Mouse (Mus musculus): Measurements from ENCODE around the gene Slx1b.

Gene Slx1b

DNA sequence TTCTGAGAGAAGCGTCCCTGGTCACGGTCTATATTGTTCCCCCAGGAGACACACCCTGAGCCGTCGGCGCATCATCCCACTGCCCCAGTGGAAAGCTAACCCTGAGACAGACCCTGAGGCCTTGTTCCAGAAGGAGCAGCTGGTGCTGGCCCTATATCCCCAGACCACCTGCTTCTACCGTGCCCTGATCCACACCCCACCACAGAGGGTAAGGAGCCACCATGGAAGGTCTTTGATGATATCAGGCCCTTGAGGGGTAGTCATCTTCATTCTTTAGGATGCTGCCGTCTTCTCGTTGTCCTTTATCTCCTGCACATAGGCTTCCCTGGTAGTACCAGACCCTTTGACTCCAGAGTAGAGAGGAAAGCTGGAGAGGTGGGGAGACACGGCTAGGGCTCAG lies 23.5 kb downstream of the Slx1b start:
- DNase-seq = no peak

DNA sequence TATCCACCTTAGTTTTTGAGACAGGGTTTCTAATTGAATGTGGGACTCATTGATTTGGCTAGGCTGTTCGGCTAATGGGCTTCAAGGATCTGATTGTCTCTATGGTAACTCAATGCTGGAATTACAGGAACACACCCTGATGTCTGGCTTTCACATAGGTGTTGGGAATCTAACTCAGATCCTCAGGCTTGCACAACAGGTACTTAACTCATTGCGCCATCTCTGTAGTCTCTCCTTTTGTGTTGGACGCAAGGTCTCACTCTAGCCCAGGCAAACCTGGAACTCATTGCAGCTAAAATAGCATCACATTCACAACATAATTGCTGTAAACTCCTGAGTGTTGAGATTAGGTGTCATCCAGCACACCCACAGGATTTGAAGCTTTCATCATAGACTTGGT lies 25.4 kb downstream of the Slx1b start:
- no peak for DNase-seq

DNA sequence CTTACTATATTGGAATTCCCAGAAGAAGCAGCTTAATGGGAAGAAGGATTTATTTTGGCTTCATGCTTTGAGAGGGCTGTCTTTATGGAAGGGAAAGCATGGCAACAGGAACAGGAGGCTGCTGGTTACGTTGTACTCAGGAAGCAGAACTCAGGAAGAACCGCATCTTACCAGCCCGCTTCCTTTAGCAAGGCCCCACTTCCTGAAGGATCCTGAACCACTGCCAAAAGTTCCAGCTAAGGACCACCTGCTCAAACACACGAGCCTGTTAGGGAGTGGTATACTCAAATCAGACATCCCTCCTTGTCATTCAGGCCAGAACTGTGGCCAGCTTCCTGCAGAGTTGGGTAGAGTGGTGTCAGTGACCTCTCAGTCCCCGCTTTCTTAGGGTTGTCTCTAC lies 27.1 kb downstream of the Slx1b start:
- DNase-seq = no peak

DNA sequence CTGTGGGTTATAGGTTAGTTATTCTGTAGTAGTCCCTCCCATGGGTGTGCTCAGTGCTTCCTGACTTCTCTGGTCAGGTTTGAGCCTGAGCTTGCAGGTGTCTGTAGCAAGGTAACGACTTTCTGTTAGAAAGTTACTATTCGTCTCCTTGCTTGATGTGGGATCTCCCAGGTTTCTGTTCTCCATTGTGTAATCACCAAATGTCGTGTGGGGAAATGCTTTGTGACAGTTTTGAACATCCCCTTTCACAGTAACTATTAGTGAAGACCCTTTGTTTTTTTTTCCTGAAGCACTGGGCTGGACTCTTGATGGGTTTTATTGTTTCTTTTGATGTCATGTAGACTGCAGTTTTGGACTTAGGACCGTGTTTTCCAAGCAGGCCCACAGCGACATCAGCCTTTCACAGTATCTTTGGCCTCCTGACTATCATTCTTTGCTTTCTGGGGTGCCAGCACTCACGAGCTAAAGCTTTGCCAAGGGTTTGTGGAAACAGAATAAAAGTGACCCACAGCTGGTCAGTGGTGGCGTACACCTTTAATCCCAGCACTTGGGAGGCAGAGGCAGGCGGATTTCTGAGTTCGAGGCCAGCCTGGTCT lies 28.0 kb downstream of the Slx1b start:
- no peak for DNase-seq

DNA sequence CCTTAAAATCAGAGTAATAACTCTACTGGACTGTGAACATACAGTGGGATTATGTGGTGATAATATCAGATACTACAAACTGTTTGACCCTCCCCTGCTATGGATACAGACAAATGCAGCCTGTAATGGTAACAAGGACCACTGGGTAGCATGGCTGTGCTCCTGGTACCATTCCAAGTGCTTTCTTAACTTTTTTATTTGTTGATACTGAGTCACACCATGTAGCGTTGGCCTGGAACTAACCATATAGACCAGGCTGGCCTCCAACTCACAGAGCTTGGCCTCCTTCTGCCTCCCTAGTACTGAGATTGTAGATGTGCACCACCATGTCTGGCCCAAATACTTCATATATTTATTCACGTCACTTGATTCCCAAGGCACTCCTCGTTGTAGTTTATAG lies 30.3 kb downstream of the Slx1b start:
- DNase-seq = no peak

DNA sequence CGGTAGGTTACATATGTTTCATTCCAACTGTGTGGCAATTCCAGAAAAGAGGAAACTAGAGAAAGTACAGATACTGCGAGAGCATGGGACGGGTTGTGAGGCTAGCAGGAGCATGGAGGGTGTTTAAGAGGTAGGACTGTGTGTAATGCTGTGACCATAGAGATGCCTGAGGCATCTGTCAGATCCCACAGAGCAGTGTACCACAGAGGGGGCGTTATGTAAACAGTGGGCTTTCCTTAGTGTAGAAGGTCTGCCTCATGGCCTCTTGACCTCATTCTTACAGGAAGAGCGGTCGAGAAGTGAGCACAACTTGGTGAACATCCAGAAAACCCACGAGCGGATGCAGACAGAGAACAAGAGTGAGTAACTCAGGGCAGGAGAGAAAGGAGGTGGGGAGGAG lies 31.9 kb downstream of the Slx1b start:
- no peak for DNase-seq

DNA sequence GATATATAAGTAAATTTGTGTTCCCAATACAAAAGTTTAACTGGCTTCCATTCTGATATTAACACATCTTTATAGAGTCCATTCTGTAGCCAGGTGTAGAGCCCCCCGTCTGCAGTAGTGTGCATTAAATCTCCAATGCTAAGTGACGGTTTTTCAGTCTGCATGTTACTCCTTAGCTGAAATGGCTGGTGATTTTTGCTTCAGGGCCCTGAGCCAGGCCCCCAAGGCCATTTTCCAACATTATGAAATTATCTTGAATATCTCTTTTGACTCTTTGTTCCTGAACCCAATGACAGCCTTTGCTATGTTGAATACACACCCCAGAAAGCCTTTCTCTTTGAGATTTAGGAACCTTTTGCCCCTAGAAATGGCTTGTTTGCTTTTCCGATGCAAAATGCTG lies 35.8 kb downstream of the Slx1b start:
- DNase-seq = no peak

DNA sequence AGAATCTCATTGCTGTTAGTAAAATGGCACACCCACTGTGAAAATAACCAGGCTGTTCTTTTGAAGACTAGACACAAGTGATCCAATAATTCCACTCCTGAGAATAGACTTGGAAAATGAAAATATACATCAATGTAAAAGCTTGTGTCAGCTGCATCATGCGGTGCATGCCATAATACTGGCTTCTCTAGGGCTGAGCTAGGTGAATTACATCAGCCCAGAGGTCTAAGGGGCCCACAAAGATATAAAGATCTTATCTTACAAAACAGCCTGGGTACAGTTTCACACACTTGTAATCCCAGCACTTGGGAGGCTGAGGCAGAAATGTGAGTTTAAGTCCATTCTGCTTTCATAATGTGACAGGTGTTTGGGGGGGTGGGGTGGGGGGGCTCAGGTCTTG lies 38.1 kb downstream of the Slx1b start:
- no peak for DNase-seq

DNA sequence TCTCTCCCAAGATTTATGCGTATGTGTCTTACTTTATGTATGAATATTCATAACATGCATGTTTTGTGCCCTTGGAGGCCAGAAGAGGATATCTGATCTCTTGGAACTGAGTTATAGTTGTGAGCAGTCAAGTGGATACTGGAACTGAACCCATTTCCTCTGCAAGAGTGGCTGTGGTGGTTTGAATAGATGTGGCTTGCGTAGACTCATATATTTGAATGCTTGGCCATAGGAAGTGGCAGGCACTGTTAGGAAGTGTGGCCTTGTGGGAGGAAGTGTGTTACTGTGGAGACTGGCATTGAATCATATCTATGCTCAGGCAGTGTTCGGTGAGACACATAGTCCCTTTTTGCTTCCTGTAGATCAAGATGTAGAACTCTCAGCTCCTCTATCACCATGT lies 39.9 kb downstream of the Slx1b start:
- DNase-seq = no peak

DNA sequence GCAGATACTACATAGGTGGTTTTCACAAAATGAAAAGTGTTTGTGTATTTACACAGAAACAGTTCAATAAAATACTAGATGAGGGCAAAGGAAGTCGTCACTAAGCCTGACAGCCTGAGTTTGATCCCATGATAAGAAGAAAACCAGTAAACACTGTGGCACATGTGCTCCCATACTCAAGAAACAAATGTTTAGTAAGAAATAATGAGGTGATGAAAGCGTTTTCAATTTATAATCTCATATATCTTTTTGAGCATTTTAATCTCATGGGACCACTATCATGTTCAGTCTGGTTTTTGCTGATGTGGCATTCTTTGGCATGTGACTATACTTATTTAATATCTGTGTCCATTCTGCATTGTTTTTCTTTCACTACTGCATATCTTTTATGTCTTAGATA lies 41.6 kb downstream of the Slx1b start:
- DNase-seq = no peak

DNA sequence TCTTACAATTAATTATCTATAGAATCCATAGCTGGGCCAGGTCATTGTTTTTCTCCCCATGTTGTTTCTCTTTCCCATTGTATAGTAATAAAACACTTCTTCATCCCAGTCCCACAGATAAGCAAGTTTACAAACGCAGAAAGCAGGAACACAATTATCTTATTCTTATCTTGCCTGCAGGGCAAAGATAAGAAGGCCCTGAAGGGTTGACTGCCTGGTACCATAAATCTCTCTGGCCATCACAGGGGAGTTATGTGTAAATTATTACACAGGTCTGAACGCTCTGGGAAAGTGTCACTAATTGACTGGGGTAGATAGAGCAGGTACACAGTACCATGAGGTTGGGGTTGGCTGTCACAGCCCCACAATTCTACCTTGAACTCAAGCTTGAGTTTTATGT lies 44.7 kb downstream of the Slx1b start:
- no peak for DNase-seq

DNA sequence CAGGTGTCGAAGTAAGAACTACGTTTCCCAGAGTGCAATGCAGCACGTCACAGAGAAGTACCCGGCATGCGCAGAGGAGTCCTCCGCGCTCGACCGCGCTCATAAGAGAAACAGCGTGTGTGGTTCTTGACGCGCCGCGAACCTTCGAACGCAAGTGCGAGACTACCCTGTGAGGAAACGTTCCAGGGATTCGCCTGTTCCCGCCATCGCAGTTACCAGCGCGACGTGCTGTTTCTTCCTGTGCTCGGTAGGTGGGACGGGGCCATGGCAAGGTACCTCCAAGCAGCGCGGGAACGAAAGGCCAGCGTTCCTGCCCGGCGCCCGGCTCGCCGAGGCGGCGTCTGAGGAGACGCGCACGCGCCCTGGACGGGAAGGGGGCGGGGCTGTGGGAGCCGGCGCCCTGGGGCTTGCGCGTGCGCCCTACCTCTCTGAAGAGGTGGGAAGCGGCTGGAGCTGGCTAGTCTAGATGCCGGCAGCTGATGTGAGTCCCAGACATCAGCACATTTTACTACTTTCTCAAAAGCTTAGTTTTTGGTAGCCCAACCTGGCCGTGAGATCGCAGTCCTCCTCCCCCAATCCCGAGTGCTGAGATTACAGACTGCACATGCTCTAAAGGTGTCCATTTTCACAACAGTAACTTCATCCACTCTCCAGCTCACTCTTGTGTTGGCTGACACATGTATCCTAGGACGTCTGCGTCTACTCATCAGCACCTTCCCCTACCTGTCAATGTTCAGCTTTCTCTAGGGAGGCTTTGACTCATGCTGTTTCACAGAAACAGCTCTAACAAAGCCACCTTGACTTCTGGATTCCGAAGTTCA lies 46.1 kb downstream of the Slx1b start, which contains the start of gene Sgf29:
Gene Sgf29 (plus strand): TSS at position 79 of the 821 bp plus-strand sequence.
- DNase-seq = peak; percentile 92 to 98

DNA sequence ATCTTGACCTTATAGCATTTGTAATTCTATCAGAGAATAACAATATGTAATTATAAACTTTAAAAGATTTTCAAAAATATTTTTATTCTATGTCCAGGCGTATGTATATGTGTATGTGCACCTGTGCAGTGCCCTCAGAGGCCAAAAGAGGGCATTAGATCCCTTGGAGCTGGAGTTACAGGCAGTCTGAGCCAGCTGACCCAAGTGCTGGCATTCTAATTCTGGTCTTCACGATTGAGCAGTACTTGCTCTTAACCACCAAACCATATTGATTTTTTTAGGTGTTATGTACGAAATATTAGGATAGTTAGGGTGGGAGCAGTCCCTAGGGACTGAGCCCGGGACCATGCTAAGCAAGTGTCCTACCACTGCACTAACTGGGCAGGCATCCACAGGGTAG lies 47.1 kb downstream of the Slx1b start:
- DNase-seq = peak in 1 of 2 experiments; percentile 22

DNA sequence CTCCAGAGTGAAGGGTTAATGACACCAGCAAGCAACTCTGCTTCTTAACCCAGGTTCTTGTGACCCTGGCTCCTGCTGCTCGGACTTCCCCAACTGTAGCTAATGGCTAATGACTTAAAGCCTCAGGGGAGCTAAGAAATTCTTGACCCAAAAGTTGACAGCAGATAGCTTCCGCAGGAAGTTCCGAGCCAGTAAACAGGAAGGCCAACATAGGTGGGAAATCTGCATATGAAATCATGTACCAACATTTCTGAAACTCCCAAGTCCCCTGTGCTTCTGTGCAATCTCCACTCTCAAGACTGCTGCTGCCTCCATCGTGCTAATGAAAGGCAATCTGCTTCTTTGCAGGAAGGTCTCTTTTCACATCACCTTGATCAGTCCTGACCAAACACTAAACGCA lies 49.9 kb downstream of the Slx1b start:
- DNase-seq = no peak

DNA sequence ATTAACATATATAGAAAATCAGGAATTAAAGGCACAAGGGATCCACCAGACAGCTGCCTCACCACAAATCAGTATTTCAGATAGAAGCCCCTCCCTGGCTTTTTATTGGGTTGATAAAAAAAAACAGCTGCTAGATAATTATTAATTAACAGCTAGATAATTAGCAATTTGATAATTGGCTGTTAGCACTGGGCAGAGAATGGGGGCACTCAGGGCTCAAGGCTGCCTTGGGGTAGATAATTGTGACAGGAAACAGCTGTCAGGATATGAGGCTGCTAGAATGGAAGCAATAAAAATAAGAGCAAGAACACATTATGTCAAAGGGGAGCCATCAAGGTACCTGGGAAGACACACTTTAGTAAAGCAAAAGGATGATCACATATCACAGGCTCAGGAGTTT lies 50.7 kb downstream of the Slx1b start:
- no peak for DNase-seq

DNA sequence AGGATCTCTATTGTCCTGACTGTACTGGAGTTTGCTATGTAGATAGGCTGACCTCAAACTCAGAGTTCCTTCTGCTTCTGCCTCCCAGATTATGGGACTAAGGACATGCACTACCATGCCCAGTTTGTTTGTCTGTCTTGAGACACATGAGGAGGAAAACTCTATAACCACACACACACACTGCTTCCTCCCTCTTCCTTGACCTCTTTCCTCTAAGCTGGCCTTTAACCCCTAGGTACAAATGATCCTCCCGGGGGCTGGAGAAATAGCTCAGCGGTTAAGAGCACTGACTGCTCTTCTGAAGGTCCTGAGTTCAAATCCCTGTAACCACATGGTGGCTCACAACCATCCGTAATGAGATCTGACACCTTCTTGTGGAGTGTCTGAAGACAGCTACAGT lies 51.2 kb downstream of the Slx1b start:
- DNase-seq = no peak

DNA sequence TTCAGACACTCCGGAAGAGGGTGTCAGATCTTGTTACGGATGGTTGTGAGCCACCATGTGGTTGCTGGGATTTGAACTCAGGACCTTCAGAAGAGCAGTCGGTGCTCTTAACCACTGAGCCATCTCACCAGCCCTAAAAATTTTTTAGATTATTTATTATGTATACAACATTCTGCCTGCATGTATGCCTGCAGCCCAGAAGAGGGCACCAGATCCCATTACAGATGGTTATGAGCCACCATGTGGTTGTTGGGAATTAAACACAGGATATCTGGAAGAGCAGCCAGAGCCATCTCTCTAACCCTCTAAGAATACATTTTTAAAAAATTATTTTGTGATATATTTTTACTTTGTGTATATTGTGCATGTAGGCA lies 52.4 kb downstream of the Slx1b start:
- DNase-seq = peak; percentile 46 to 52

DNA sequence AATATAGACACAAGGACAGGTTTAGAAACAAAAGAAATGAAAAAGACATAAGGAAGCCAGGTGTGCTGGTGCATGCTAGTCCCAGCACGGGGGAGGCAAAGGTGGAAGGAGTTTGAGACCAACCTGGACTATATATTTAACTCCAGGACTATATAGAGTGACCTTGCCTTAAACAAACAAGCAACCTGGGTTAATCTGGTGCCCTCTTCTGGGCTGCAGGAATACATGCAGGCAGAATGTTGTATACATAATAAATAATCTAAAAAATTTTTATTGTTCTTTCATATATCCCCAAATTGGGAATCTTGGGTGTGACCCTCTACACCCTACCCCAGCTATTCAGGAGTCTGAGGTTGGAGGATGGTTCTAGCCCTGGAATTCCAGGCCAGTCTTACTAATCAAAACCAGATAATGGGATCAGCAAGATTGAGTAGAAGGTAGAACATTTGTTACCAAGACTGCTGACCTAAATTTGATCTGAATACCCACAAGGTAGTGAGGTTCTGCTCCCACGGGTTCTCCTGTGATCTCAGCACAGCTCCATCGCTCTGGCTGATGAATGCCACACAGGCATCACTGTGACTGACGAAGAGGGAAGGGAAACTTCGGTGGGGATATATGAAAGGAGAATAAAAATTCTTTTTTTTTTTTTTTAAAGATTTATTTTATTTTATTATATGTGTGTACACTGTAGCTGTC lies 52.9 kb downstream of the Slx1b start:
- DNase-seq = no peak

All from cerebellum, adult 18-20 months (tissue).